Mouse (Mus musculus): ENCODE results near the gene Irf7.

DNA sequence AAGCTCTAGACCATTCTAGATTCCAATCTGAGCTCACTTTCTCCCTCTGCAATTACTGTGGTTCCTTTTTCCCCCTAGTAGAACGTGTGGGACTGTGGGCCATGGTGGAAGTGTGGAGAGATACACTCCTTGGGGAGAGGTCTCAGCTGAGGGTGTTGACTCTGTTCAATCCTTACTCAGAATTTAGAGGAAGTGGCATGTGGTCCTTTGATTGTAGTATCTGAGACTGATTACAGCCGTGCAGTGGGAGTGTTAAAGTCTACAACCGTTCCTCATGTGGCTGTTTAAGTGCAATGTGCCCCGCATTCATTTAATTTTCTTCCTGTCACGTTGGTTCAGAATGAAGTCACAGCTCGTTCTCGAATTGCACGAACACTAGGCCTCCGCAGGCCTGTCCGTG is 10.1 kb downstream of the Irf7 start:
- no peak for TF ChIP-seq CTCF (IDR thresholded peaks at IDR 0.05; ENCODE audit: low read depth)
- no peak for TF ChIP-seq EP300 (IDR thresholded peaks at IDR 0.05; ENCODE audit: low read depth)

Measured in liver, embryonic 14.5 days (tissue).